Mouse (Mus musculus): ENCODE results near the gene Mical2. TPM values are rescaled to one million over a fixed set of nuclear protein-coding genes. Genes with fewer than 3 reads are reported as not detected.

Gene Mical2
- polyA plus RNA-seq, 1 experiment from 2014 or later, result 5.3 TPM

DNA sequence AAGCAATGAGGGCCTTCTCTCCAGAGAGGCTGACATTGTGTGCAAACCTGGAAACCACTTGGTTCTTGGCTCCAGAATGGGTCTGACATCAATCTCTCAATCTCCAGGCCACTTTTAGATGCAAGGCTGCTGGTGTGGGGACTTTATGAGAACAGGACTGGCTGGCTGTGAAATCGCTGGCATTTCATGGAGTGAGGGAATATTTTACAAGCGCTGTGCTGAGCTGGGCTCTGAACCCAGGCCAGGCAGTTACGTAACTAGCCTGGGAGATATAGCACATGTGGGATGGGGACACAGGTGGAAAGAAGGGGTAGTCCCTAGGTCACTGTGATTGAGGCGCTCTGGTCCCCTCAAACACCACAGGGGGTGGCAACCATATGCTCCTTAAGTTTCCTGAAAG is 33.4 kb upstream of the Mical2 start:
- Histone ChIP-seq H3K9ac (replicated peaks; ENCODE audit: low read depth, low read length) (no peak overlapping the region), H3K4me1 (ENCODE audit: control insufficient read depth, insufficient read depth, low read length) (no peaks in the 10 kb centered on the region), H3K4me3 (ENCODE audit: low read depth, low read length) (no peak overlapping the region), H3K27ac (ENCODE audit: low read depth, low read length) (no peak overlapping the region), H3K36me3 (ENCODE audit: control insufficient read depth, insufficient read depth, low read length) (no peaks in the 10 kb centered on the region), H3K27me3 (ENCODE audit: control insufficient read depth, insufficient read depth, low read length) (no peaks in the 10 kb centered on the region), H3K4me2 (ENCODE audit: low read depth, low read length) (no peak overlapping the region), H3K9me3 (ENCODE audit: control insufficient read depth, low read length) (no peaks in the 10 kb centered on the region)
- ATAC-seq (ENCODE audit: low read depth), result no peak
- WGBS, result 77% methylated on average over 4 of the region's 4 CpGs

- Histone ChIP-seq H3K4me2 (ENCODE audit: low read depth, low read length) (no peak overlapping the region), H3K4me1 (ENCODE audit: control insufficient read depth, insufficient read depth, low read length) (no peaks in the 10 kb centered on the region), H3K27ac (ENCODE audit: low read depth, low read length) (no peak overlapping the region), H3K36me3 (ENCODE audit: control insufficient read depth, insufficient read depth, low read length) (no peaks in the 10 kb centered on the region), H3K27me3 (ENCODE audit: control insufficient read depth, insufficient read depth, low read length) (no peaks in the 10 kb centered on the region), H3K9ac (replicated peaks; ENCODE audit: low read depth, low read length) (no peak overlapping the region), H3K4me3 (ENCODE audit: low read depth, low read length) (no peak overlapping the region), H3K9me3 (ENCODE audit: control insufficient read depth, low read length) (no peaks in the 10 kb centered on the region)
- no peak for ATAC-seq (ENCODE audit: low read depth)
- 92% methylated on average over 5 of the region's 5 CpGs for WGBS
Observed at GRCm38 (mm10) chr7:112192778-112193177, 32.9 kb upstream of the Mical2 start.

DNA sequence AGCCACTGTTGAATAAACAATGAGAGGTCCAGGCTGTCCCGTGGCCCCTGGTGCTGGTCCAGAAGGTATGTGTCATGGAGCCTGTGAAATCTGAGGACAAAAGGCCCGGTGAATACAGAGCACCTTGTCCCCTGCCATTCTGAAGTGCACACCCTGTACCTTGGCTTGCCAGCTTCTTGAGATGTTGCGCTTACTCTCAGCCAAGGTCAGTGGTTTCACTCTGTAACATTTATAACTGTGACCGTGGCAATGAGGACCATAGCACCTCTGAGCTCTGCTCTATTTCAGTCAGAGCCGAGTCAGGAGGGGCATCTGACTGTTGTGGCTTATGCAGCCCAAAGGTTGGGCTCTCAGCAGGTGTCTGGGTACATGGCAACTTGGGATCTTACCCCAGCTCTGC is 31.4 kb upstream of the Mical2 start:
- Histone ChIP-seq H3K36me3 (ENCODE audit: control insufficient read depth, insufficient read depth, low read length) (no peaks in the 10 kb centered on the region), H3K4me2 (ENCODE audit: low read depth, low read length) (no peak overlapping the region), H3K4me1 (ENCODE audit: control insufficient read depth, insufficient read depth, low read length) (no peaks in the 10 kb centered on the region), H3K27ac (ENCODE audit: low read depth, low read length) (no peak overlapping the region), H3K9ac (replicated peaks; ENCODE audit: low read depth, low read length) (no peak overlapping the region), H3K4me3 (ENCODE audit: low read depth, low read length) (no peak overlapping the region), H3K9me3 (ENCODE audit: control insufficient read depth, low read length) (no peaks in the 10 kb centered on the region), H3K27me3 (ENCODE audit: control insufficient read depth, insufficient read depth, low read length) (no peaks in the 10 kb centered on the region)
- ATAC-seq (ENCODE audit: low read depth), result no peak
- 86% methylated on average over 5 of the region's 5 CpGs for WGBS

- no peak overlapping the region for H3K9ac ChIP-seq (replicated peaks; ENCODE audit: low read depth, low read length)
- no peaks in the 10 kb centered on the region for H3K9me3 ChIP-seq (ENCODE audit: control insufficient read depth, low read length)
- H3K36me3 ChIP-seq (ENCODE audit: control insufficient read depth, insufficient read depth, low read length), result no peaks in the 10 kb centered on the region
- no peaks in the 10 kb centered on the region for H3K4me1 ChIP-seq (ENCODE audit: control insufficient read depth, insufficient read depth, low read length)
- whole genome bisulfite sequencing, result 76% methylated on average over 8 of the region's 8 CpGs
- H3K4me3 ChIP-seq (ENCODE audit: low read depth, low read length), result no peak overlapping the region
- H3K27ac ChIP-seq (ENCODE audit: low read depth, low read length), result no peak overlapping the region
- no peak overlapping the region for H3K4me2 ChIP-seq (ENCODE audit: low read depth, low read length)
- ATAC-seq (ENCODE audit: low read depth), result no peak
- no peaks in the 10 kb centered on the region for H3K27me3 ChIP-seq (ENCODE audit: control insufficient read depth, insufficient read depth, low read length)
Observed at GRCm38 (mm10) chr7:112197461-112197860, 28.2 kb upstream of the Mical2 start.

DNA sequence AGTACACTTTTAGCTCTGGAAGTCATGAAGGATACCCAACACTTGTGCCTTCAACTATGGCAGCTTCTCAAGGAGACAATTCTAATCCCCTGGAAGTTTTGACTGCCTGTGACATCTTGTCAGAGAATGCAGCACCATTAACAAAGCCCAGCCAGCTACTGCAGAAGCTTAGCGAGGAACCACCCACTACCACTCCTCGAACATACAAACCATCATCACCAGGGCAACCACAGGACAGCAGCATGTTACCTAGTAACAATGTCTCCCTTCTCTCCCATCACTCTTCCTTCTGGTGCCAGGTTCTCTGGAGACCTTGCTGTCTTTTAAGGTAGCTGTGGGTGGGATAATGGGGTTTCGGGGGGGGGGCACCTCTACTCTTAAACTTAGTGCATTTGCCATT is 26.3 kb upstream of the Mical2 start:
- Histone ChIP-seq H3K27ac (ENCODE audit: low read depth, low read length) (no peak overlapping the region), H3K4me1 (ENCODE audit: control insufficient read depth, insufficient read depth, low read length) (no peaks in the 10 kb centered on the region)
- 45% methylated on average over 3 of the region's 3 CpGs for WGBS

DNA sequence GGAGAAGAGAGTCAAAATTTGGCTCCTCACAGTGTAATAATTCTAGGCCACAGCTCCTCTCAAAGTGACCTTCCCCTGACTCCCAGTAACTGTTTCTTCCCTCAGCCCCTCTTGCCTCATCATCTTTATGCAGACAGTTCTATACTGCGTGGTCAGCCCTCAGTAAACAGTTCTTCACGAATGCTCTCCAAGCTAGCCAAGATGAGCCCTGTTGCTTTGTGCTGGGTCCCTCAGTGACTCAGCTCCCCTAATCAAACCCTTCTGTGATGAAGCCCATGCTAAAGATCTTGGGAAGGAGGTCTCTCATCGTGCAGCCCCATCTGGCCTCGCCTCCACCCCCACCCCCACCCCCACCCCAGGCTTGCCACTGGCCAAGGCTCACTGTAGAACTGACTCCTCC is 24.9 kb upstream of the Mical2 start:
- Histone ChIP-seq H3K27me3 (ENCODE audit: control insufficient read depth, insufficient read depth, low read length) (no peaks in the 10 kb centered on the region), H3K4me1 (ENCODE audit: control insufficient read depth, insufficient read depth, low read length) (no peaks in the 10 kb centered on the region), H3K9me3 (ENCODE audit: control insufficient read depth, low read length) (no peaks in the 10 kb centered on the region), H3K4me2 (ENCODE audit: low read depth, low read length) (no peak overlapping the region), H3K27ac (ENCODE audit: low read depth, low read length) (no peak overlapping the region), H3K36me3 (ENCODE audit: control insufficient read depth, insufficient read depth, low read length) (no peaks in the 10 kb centered on the region), H3K9ac (replicated peaks; ENCODE audit: low read depth, low read length) (no peak overlapping the region), H3K4me3 (ENCODE audit: low read depth, low read length) (no peak overlapping the region)
- ATAC-seq (ENCODE audit: low read depth), result no peak
- WGBS, result 37% methylated on average over 4 of the region's 4 CpGs

More for the DNA sequence above, 26.3 kb upstream of the Mical2 start:
- Histone ChIP-seq H3K36me3 (ENCODE audit: control insufficient read depth, insufficient read depth, low read length) (no peaks in the 10 kb centered on the region), H3K4me2 (ENCODE audit: low read depth, low read length) (no peak overlapping the region), H3K4me3 (ENCODE audit: low read depth, low read length) (no peak overlapping the region), H3K9ac (replicated peaks; ENCODE audit: low read depth, low read length) (no peak overlapping the region), H3K27me3 (ENCODE audit: control insufficient read depth, insufficient read depth, low read length) (no peaks in the 10 kb centered on the region), H3K9me3 (ENCODE audit: control insufficient read depth, low read length) (no peaks in the 10 kb centered on the region)
- no peak for ATAC-seq (ENCODE audit: low read depth)

- Histone ChIP-seq H3K4me2 (ENCODE audit: low read depth, low read length) (no peak overlapping the region), H3K9ac (replicated peaks; ENCODE audit: low read depth, low read length) (no peak overlapping the region), H3K4me3 (ENCODE audit: low read depth, low read length) (no peak overlapping the region), H3K4me1 (ENCODE audit: control insufficient read depth, insufficient read depth, low read length) (no peaks in the 10 kb centered on the region), H3K27me3 (ENCODE audit: control insufficient read depth, insufficient read depth, low read length) (no peaks in the 10 kb centered on the region), H3K9me3 (ENCODE audit: control insufficient read depth, low read length) (no peaks in the 10 kb centered on the region), H3K27ac (ENCODE audit: low read depth, low read length) (no peak overlapping the region), H3K36me3 (ENCODE audit: control insufficient read depth, insufficient read depth, low read length) (no peaks in the 10 kb centered on the region)
- 54% methylated on average over 4 of the region's 4 CpGs for WGBS
- no peak for ATAC-seq (ENCODE audit: low read depth)
Observed at GRCm38 (mm10) chr7:112202194-112202593, 23.5 kb upstream of the Mical2 start.

GRCm38 (mm10) chr7:112202843-112203242 is 22.8 kb upstream of the Mical2 start:
- no peak overlapping the region for H3K9ac ChIP-seq (replicated peaks; ENCODE audit: low read depth, low read length)
- H3K4me1 ChIP-seq (ENCODE audit: control insufficient read depth, insufficient read depth, low read length), result no peaks in the 10 kb centered on the region
- 89% methylated on average over 5 of the region's 5 CpGs for WGBS
- no peak overlapping the region for H3K27ac ChIP-seq (ENCODE audit: low read depth, low read length)
- no peaks in the 10 kb centered on the region for H3K36me3 ChIP-seq (ENCODE audit: control insufficient read depth, insufficient read depth, low read length)
- H3K27me3 ChIP-seq (ENCODE audit: control insufficient read depth, insufficient read depth, low read length), result no peaks in the 10 kb centered on the region
- H3K4me3 ChIP-seq (ENCODE audit: low read depth, low read length), result no peak overlapping the region
- ATAC-seq (ENCODE audit: low read depth), result no peak
- H3K4me2 ChIP-seq (ENCODE audit: low read depth, low read length), result no peak overlapping the region
- H3K9me3 ChIP-seq (ENCODE audit: control insufficient read depth, low read length), result no peaks in the 10 kb centered on the region

GRCm38 (mm10) chr7:112203937-112204336 is 21.7 kb upstream of the Mical2 start:
- Histone ChIP-seq H3K4me1 (ENCODE audit: control insufficient read depth, insufficient read depth, low read length) (no peaks in the 10 kb centered on the region), H3K27me3 (ENCODE audit: control insufficient read depth, insufficient read depth, low read length) (no peaks in the 10 kb centered on the region), H3K9ac (replicated peaks; ENCODE audit: low read depth, low read length) (no peak overlapping the region), H3K27ac (ENCODE audit: low read depth, low read length) (no peak overlapping the region), H3K4me3 (ENCODE audit: low read depth, low read length) (no peak overlapping the region), H3K4me2 (ENCODE audit: low read depth, low read length) (no peak overlapping the region), H3K9me3 (ENCODE audit: control insufficient read depth, low read length) (no peaks in the 10 kb centered on the region), H3K36me3 (ENCODE audit: control insufficient read depth, insufficient read depth, low read length) (no peaks in the 10 kb centered on the region)
- WGBS, result 79% methylated on average over 5 of the region's 5 CpGs
- ATAC-seq (ENCODE audit: low read depth), result no peak
